Mouse (Mus musculus): ENCODE measurements at regions not wholly inside any gene's neighbourhood (a gene's known extent, or its start where the extent isn't known, plus 50 kb on each side); places are given as distances from the start of the nearest gene placed in this dataset.

DNA sequence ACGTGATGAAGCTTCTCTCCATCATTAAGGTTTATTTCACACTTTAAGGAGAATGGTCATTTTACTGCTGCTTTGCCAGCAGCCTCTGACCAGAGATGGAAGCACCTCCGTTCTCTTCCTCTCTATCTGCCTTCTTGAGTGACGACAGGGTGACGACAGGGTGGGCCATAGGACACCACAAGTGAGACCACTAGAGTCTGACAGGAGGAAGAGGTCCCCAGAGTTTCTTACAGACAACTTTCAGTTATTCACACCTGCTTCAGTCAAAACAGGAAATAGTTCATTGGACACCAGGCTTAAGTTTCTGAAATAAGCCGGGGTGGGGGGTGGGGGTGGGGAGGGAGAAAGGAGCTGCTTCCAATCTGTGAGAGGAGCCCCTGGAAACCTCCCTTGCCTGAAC is 131.3 kb upstream of the Hmgn3 start:
- TF ChIP-seq EP300 (IDR thresholded peaks at IDR 0.05; ENCODE audit: insufficient read depth, low read depth, low read length) (no peak), CTCF (IDR thresholded peaks at IDR 0.05) (no peak), POLR2A (IDR thresholded peaks at IDR 0.05; ENCODE audit: insufficient read depth, low read depth, low read length) (no peak)

All from heart, adult 2 months (tissue).